Mouse (Mus musculus): ENCODE data around the gene Tle6. TPM values are rescaled to one million over a fixed set of nuclear protein-coding genes. Genes with fewer than 3 reads are reported as not detected.

Tle6 gene
- polyA plus RNA-seq, 1 experiment from 2014 or later, result 2.8 TPM

- no peaks in the 10 kb centered on the region for H3K4me1 ChIP-seq (replicated peaks)
- no peak overlapping the region for H3K27ac ChIP-seq
- H3K4me3 ChIP-seq (replicated peaks), result no peak overlapping the region
- H3K27me3 ChIP-seq, result peaks cover 5% of the 10 kb centered on the region; the same call in 1 of the 2 replicates
- H3K9ac ChIP-seq (replicated peaks), result no peak overlapping the region
- H3K36me3 ChIP-seq, result peaks cover 3% of the 10 kb centered on the region
- H3K4me2 ChIP-seq (replicated peaks), result no peak overlapping the region
- WGBS, result 70% methylated on average over 6 of the region's 6 CpGs
- no peak for ATAC-seq
- no peaks in the 10 kb centered on the region for H3K9me3 ChIP-seq
Measured at GRCm38 (mm10) chr10:81615486-81615885, 14.6 kb upstream of the Tle6 start.

GRCm38 (mm10) chr10:81612779-81613178 is 11.9 kb upstream of the Tle6 start:
- H3K4me3 ChIP-seq (replicated peaks), result no peak overlapping the region
- no peaks in the 10 kb centered on the region for H3K4me1 ChIP-seq (replicated peaks)
- no peak overlapping the region for H3K4me2 ChIP-seq (replicated peaks)
- H3K27ac ChIP-seq, result no peak overlapping the region
- ATAC-seq, result no peak
- no peaks in the 10 kb centered on the region for H3K9me3 ChIP-seq
- peaks cover 5% of the 10 kb centered on the region; the same call in 1 of the 2 replicates for H3K27me3 ChIP-seq
- WGBS, result 79% methylated on average over 3 of the region's 3 CpGs
- no peaks in the 10 kb centered on the region; the same call in 1 of the 2 replicates for H3K36me3 ChIP-seq
- H3K9ac ChIP-seq (replicated peaks), result no peak overlapping the region

- H3K9ac ChIP-seq (replicated peaks), result no peak overlapping the region
- 97% methylated on average over 1 of the region's 1 CpGs for WGBS
- H3K9me3 ChIP-seq, result no peaks in the 10 kb centered on the region
- no peaks in the 10 kb centered on the region; the same call in 1 of the 2 replicates for H3K36me3 ChIP-seq
- H3K4me3 ChIP-seq (replicated peaks), result no peak overlapping the region
- no peak overlapping the region for H3K27ac ChIP-seq
- H3K27me3 ChIP-seq, result peaks cover 5% of the 10 kb centered on the region; the same call in 1 of the 2 replicates
- H3K4me2 ChIP-seq (replicated peaks), result no peak overlapping the region
- H3K4me1 ChIP-seq (replicated peaks), result peaks cover 18% of the 10 kb centered on the region
- no peak for ATAC-seq
Measured at GRCm38 (mm10) chr10:81608308-81608707, 7.4 kb upstream of the Tle6 start.

- Histone ChIP-seq H3K4me3 (replicated peaks) (peak within 1 kb of the TSS; percentile 50), H3K27ac (peak within 1 kb of the TSS; percentile 93), H3K36me3 (no peaks in the 10 kb centered on the region; the same call in 1 of the 2 replicates), H3K4me1 (replicated peaks) (peaks cover 30% of the 10 kb centered on the region), H3K9me3 (no peaks in the 10 kb centered on the region), H3K9ac (replicated peaks) (peak within 1 kb of the TSS; percentile 63), H3K27me3 (peaks cover 12% of the 10 kb centered on the region), H3K4me2 (replicated peaks) (peak within 1 kb of the TSS; percentile 69)
- WGBS, result 1% methylated on average over 39 of the region's 39 CpGs
- peak; percentile 89 for ATAC-seq
Measured at GRCm38 (mm10) chr10:81605974-81606751, 5.3 kb upstream of the Tle6 start, which contains the start of gene BC025920. TSS of gene BC025920 (plus strand) at chr10:81606270.

GRCm38 (mm10) chr10:81605666-81605973 is 4.7 kb upstream of the Tle6 start:
- Histone ChIP-seq H3K9me3 (no peaks in the 10 kb centered on the region), H3K9ac (replicated peaks) (peak overlapping the region; percentile 63), H3K4me1 (replicated peaks) (peaks cover 34% of the 10 kb centered on the region), H3K4me2 (replicated peaks) (peak overlapping the region; percentile 67), H3K27me3 (peaks cover 12% of the 10 kb centered on the region), H3K36me3 (no peaks in the 10 kb centered on the region; the same call in 1 of the 2 replicates), H3K4me3 (replicated peaks) (peak overlapping the region; percentile 50), H3K27ac (peak overlapping the region; percentile 93)
- 3% methylated on average over 14 of the region's 14 CpGs for WGBS
- peak; percentile 27 for ATAC-seq

GRCm38 (mm10) chr10:81604968-81605665 is 4.2 kb upstream of the Tle6 start:
- 20% methylated on average over 29 of the region's 29 CpGs for WGBS
- H3K36me3 ChIP-seq, result no peaks in the 10 kb centered on the region; the same call in 1 of the 2 replicates
- peak overlapping the region; percentile 67 for H3K4me2 ChIP-seq (replicated peaks)
- H3K4me1 ChIP-seq (replicated peaks), result peaks cover 39% of the 10 kb centered on the region
- peaks cover 14% of the 10 kb centered on the region for H3K27me3 ChIP-seq
- no peaks in the 10 kb centered on the region for H3K9me3 ChIP-seq
- peak overlapping the region; percentile 93 for H3K27ac ChIP-seq
- peak overlapping the region; percentile 63 for H3K9ac ChIP-seq (replicated peaks)
- H3K4me3 ChIP-seq (replicated peaks), result peak overlapping the region; percentile 50
- ATAC-seq, result peak; percentile 21

- Histone ChIP-seq H3K4me3 (replicated peaks) (no peak overlapping the region), H3K9ac (replicated peaks) (no peak overlapping the region), H3K27ac (no peak overlapping the region), H3K4me1 (replicated peaks) (peaks cover 40% of the 10 kb centered on the region), H3K27me3 (peaks cover 22% of the 10 kb centered on the region), H3K4me2 (replicated peaks) (0 out of 2 replicates have a peak overlapping the region, but pooled peaks have one; percentile 17), H3K36me3 (no peaks in the 10 kb centered on the region; the same call in 1 of the 2 replicates), H3K9me3 (no peaks in the 10 kb centered on the region)
- no peak; the same call in 1 of the 2 replicates for ATAC-seq
- WGBS, result 84% methylated on average over 12 of the region's 12 CpGs
Measured at GRCm38 (mm10) chr10:81604019-81604967, 3.4 kb upstream of the Tle6 start.

- no peak overlapping the region for H3K9ac ChIP-seq (replicated peaks)
- H3K27me3 ChIP-seq, result peaks cover 37% of the 10 kb centered on the region
- ATAC-seq, result no peak
- H3K4me3 ChIP-seq (replicated peaks), result no peak overlapping the region
- no peaks in the 10 kb centered on the region for H3K36me3 ChIP-seq
- H3K9me3 ChIP-seq, result no peaks in the 10 kb centered on the region
- no peak overlapping the region for H3K27ac ChIP-seq
- H3K4me1 ChIP-seq (replicated peaks), result peaks cover 45% of the 10 kb centered on the region
- no peak overlapping the region for H3K4me2 ChIP-seq (replicated peaks)
- 20% methylated on average over 4 of the region's 4 CpGs for WGBS
Measured at GRCm38 (mm10) chr10:81602741-81603151, 1.9 kb upstream of the Tle6 start.

- peak overlapping the region; percentile 13; the same call in 1 of the 2 replicates for H3K4me2 ChIP-seq (replicated peaks)
- H3K27me3 ChIP-seq, result peaks cover 47% of the 10 kb centered on the region
- H3K4me3 ChIP-seq (replicated peaks), result no peak overlapping the region
- ATAC-seq, result 0 out of 2 replicates have a peak, but pooled peaks have one; percentile 3
- 9% methylated on average over 7 of the region's 7 CpGs for WGBS
- H3K4me1 ChIP-seq (replicated peaks), result peaks cover 51% of the 10 kb centered on the region
- no peaks in the 10 kb centered on the region for H3K9me3 ChIP-seq
- no peak overlapping the region for H3K9ac ChIP-seq (replicated peaks)
- H3K27ac ChIP-seq, result 0 out of 2 replicates have a peak overlapping the region, but pooled peaks have one; percentile 16
- no peaks in the 10 kb centered on the region for H3K36me3 ChIP-seq
Measured at GRCm38 (mm10) chr10:81601396-81601905, 578 bp upstream of the Tle6 start.

GRCm38 (mm10) chr10:81600096-81600495 is 777 bp downstream of the Tle6 start:
- Histone ChIP-seq H3K36me3 (no peaks in the 10 kb centered on the region), H3K27me3 (peaks cover 61% of the 10 kb centered on the region), H3K4me3 (replicated peaks) (no peak overlapping the region), H3K9me3 (no peaks in the 10 kb centered on the region), H3K4me2 (replicated peaks) (no peak overlapping the region), H3K9ac (replicated peaks) (no peak overlapping the region), H3K4me1 (replicated peaks) (peaks cover 57% of the 10 kb centered on the region), H3K27ac (no peak overlapping the region)
- 52% methylated on average over 10 of the region's 10 CpGs for WGBS
- ATAC-seq, result no peak

GRCm38 (mm10) chr10:81599630-81600029 is 1.2 kb downstream of the Tle6 start:
- Histone ChIP-seq H3K4me3 (replicated peaks) (no peak overlapping the region), H3K36me3 (no peaks in the 10 kb centered on the region), H3K4me2 (replicated peaks) (no peak overlapping the region), H3K27ac (no peak overlapping the region), H3K9me3 (no peaks in the 10 kb centered on the region), H3K9ac (replicated peaks) (no peak overlapping the region), H3K4me1 (replicated peaks) (peaks cover 56% of the 10 kb centered on the region), H3K27me3 (peaks cover 66% of the 10 kb centered on the region)
- ATAC-seq, result no peak
- 88% methylated on average over 5 of the region's 5 CpGs for WGBS
